Mouse (Mus musculus): Measurements from ENCODE around the gene Sntg2. TPM values are rescaled to one million over a fixed set of nuclear protein-coding genes. Genes with fewer than 3 reads are reported as not detected.

Gene Sntg2
- total RNA-seq, 2 experiments from 2014 or later, result 3.3 to 4.4 TPM

Other genes with a start within 250 kb of the Sntg2 start
- gene Tpo, start 240.8 kb downstream of the Sntg2 start, total RNA-seq (2021), result under 1 TPM; 0.10 to 0.43 TPM
- gene Tmem18, start 211.1 kb upstream of the Sntg2 start, total RNA-seq (2021), result 10 to 100 TPM; 30.4 to 32.2 TPM

Data from layer of hippocampus, adult 18-20 months (tissue).